Mouse (Mus musculus): ENCODE results near the gene Chst15. TPM values are rescaled to one million over a fixed set of nuclear protein-coding genes. Genes with fewer than 3 reads are reported as not detected.

The Chst15 gene
- polyA plus RNA-seq, 1 experiment from 2014 or later, result 18.3 TPM

DNA sequence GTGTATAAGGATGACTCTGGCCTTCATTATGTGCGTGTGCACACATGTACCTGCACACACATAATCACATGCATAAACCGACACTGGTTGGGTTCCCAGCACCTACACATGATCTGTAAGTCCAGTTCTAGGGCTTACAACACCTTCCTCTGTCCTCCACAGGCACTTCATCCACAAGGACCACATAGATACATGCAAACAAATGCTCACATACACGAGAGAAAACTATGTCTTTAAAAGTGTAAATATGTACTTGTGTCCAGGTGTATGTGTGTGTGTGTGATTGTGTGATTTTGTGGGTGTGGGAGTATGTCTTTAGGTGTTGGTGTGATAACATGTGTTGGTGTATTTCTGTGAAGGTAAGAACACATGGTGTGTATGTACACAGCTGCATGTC lies 40.8 kb upstream of the Chst15 start:
- WGBS, result 78% methylated on average over 3 of the region's 3 CpGs
- H3K27ac ChIP-seq (ENCODE audit: low read depth), result no peak overlapping the region
- TF ChIP-seq CTCF (IDR thresholded peaks at IDR 0.05; ENCODE audit: low read depth), result no peak

DNA sequence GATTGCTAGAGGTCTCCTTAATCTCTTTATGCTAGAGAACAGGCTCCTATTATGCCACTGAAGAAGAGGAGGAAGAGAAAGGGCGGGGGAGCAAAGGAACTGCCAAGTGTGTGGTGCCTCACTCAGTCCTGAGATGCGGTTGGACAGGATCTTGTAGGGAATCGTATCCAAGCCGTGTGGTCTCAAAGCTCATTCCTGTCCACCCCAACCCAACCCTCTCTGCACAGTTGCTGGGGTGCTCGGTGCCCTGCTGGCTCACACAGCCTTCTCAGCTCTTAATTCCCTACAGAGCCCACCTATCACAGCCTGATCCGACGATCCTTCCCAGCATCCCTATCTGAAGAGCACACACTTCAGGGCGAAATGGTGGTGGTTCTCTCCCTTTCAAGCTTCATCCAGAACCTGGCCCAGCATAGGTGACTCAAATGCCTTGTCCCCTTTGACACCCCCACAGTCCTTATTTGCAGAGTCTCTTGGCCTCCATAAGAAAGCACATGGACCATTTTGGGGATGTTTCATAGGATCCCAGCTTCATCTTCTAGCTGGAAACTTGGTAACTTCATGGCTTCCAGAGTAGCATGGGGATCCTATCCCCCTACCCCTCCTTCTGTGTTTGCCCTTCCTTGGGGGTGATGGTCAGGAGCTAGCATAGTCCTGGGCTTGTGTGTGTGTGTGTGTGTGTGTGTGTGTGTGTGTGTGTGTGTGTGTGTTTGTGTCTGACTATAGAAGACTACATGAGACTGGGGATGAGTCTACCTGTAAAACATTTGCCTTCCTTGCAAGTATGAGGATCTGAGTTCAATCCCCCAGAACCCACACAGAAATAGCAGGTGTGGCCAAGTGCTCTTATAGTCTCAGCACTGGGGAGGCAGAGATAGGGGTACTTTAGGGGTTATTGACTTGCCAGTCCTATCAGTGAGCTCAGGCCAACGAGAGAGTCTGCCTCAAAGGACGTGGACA lies 40.1 kb upstream of the Chst15 start:
- Histone ChIP-seq H3K36me3 (ENCODE audit: insufficient read depth) (no peaks in the 10 kb centered on the region), H3K27ac (ENCODE audit: low read depth) (no peak overlapping the region)

More for the DNA sequence above, 40.8 kb upstream of the Chst15 start:
- Histone ChIP-seq H3K36me3 (ENCODE audit: insufficient read depth) (no peaks in the 10 kb centered on the region), H3K27me3 (ENCODE audit: insufficient read depth, low read length) (no peaks in the 10 kb centered on the region), H3K4me1 (ENCODE audit: insufficient read depth) (no peaks in the 10 kb centered on the region), H3K9me3 (ENCODE audit: low read depth, low read length) (no peaks in the 10 kb centered on the region), H3K9ac (no peak overlapping the region), H3K4me2 (no peak overlapping the region), H3K4me3 (ENCODE audit: low read depth, low read length) (no peak overlapping the region)
- ATAC-seq (ENCODE audit: insufficient read depth) (no peak), DNase-seq (no peak)

DNA sequence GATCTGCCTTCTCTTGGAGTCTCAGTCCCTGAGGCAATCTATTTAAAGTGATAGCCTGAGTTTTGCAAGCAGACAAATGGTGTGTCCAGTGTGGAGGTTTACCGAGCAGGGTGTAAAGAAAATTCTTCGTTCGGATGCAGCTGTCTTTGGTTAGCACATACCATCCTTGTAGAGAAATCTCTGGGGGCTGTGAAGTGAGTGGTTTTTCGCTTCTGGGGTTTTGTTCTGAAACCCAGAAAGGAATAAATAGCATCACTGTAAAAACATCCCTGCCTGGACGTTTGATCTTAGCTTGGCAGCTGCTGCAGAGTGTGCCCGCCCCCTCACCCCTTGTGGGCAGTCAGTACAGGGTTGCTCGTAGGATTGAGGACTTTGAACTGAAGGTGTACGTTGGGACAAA lies 39.2 kb upstream of the Chst15 start:
- 27% methylated on average over 8 of the region's 8 CpGs for WGBS
- H3K27ac ChIP-seq (ENCODE audit: low read depth), result no peak overlapping the region
- TF ChIP-seq CTCF (IDR thresholded peaks at IDR 0.05; ENCODE audit: low read depth), result no peak
- no peak overlapping the region for H3K4me3 ChIP-seq (ENCODE audit: low read depth, low read length)
- no peaks in the 10 kb centered on the region for H3K36me3 ChIP-seq (ENCODE audit: insufficient read depth)
- H3K9ac ChIP-seq, result no peak overlapping the region
- no peak for ATAC-seq (ENCODE audit: insufficient read depth)
- H3K4me2 ChIP-seq, result no peak overlapping the region
- no peak for DNase-seq
- H3K27me3 ChIP-seq (ENCODE audit: insufficient read depth, low read length), result no peaks in the 10 kb centered on the region
- H3K4me1 ChIP-seq (ENCODE audit: insufficient read depth), result no peaks in the 10 kb centered on the region
- H3K9me3 ChIP-seq (ENCODE audit: low read depth, low read length), result no peaks in the 10 kb centered on the region

More for the DNA sequence above, 40.1 kb upstream of the Chst15 start:
- Histone ChIP-seq H3K4me2 (no peak overlapping the region), H3K9me3 (ENCODE audit: low read depth, low read length) (no peaks in the 10 kb centered on the region), H3K4me3 (ENCODE audit: low read depth, low read length) (no peak overlapping the region), H3K9ac (no peak overlapping the region), H3K27me3 (ENCODE audit: insufficient read depth, low read length) (no peaks in the 10 kb centered on the region), H3K4me1 (ENCODE audit: insufficient read depth) (no peaks in the 10 kb centered on the region)
- no peak for ATAC-seq (ENCODE audit: insufficient read depth)
- DNase-seq, result no peak
- 65% methylated on average over 10 of the region's 10 CpGs for WGBS
- no peak for TF ChIP-seq CTCF (IDR thresholded peaks at IDR 0.05; ENCODE audit: low read depth)

DNA sequence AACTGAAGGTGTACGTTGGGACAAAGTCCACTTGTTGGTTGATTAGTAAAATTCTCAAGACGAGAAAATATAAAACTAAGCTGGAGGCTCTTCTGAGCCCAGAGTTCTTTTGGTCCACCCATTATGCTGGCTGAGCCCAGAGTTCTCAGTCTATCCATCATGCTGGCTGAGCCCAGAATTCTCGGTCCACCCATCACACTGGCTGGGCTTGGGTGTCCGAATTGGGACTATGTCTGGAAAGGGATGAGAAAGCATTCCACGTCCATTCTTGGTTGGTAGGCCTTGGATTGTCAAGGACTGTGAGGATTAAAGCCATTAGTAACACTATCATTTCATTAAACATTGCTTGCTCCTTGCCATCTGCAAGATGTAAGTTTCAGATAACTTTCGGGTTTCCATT lies 38.7 kb upstream of the Chst15 start:
- ATAC-seq (ENCODE audit: insufficient read depth), result no peak
- 39% methylated on average over 6 of the region's 6 CpGs for WGBS
- Histone ChIP-seq H3K4me1 (ENCODE audit: insufficient read depth) (no peaks in the 10 kb centered on the region), H3K9me3 (ENCODE audit: low read depth, low read length) (no peaks in the 10 kb centered on the region), H3K27me3 (ENCODE audit: insufficient read depth, low read length) (no peaks in the 10 kb centered on the region), H3K36me3 (ENCODE audit: insufficient read depth) (no peaks in the 10 kb centered on the region), H3K4me3 (ENCODE audit: low read depth, low read length) (no peak overlapping the region), H3K4me2 (no peak overlapping the region), H3K27ac (ENCODE audit: low read depth) (no peak overlapping the region), H3K9ac (no peak overlapping the region)
- DNase-seq, result no peak
- TF ChIP-seq CTCF (IDR thresholded peaks at IDR 0.05; ENCODE audit: low read depth), result no peak

DNA sequence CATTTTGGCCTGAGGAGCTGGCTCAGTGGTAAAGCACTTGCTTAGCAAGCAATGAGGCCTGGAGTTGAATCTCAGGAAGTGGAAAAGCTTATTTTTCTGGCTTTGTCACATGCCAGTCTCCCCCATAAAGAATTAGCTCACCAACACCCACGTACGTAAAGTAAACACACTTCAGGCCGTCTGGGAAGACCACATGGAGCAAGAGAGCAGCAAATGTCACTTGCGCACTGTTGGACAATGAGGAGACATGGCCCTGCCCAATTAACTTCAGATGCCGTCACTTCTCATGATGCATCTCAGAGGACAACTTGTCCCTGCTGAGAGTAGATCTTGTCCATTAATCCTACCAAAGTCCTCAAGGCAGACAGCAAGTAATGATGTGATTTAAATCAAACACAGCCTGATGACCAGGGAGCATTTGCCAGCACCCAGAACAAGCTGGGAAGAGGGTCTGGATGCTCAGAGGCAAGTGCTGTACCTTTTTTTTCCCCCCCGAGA lies 32.1 kb upstream of the Chst15 start:
- H3K27me3 ChIP-seq (ENCODE audit: insufficient read depth, low read length), result no peaks in the 10 kb centered on the region
- ATAC-seq (ENCODE audit: insufficient read depth) (no peak), DNase-seq (no peak)
- H3K9me3 ChIP-seq (ENCODE audit: low read depth, low read length), result no peaks in the 10 kb centered on the region
- no peak overlapping the region for H3K4me2 ChIP-seq
- no peak overlapping the region for H3K27ac ChIP-seq (ENCODE audit: low read depth)
- no peak for TF ChIP-seq CTCF (IDR thresholded peaks at IDR 0.05; ENCODE audit: low read depth)
- 0 out of 2 replicates have a peak, but pooled peaks cover 3% of the 10 kb centered on the region for H3K4me1 ChIP-seq (ENCODE audit: insufficient read depth)
- no peaks in the 10 kb centered on the region for H3K36me3 ChIP-seq (ENCODE audit: insufficient read depth)
- WGBS, result 36% methylated on average over 6 of the region's 6 CpGs
- H3K4me3 ChIP-seq (ENCODE audit: low read depth, low read length), result no peak overlapping the region
- no peak overlapping the region for H3K9ac ChIP-seq

DNA sequence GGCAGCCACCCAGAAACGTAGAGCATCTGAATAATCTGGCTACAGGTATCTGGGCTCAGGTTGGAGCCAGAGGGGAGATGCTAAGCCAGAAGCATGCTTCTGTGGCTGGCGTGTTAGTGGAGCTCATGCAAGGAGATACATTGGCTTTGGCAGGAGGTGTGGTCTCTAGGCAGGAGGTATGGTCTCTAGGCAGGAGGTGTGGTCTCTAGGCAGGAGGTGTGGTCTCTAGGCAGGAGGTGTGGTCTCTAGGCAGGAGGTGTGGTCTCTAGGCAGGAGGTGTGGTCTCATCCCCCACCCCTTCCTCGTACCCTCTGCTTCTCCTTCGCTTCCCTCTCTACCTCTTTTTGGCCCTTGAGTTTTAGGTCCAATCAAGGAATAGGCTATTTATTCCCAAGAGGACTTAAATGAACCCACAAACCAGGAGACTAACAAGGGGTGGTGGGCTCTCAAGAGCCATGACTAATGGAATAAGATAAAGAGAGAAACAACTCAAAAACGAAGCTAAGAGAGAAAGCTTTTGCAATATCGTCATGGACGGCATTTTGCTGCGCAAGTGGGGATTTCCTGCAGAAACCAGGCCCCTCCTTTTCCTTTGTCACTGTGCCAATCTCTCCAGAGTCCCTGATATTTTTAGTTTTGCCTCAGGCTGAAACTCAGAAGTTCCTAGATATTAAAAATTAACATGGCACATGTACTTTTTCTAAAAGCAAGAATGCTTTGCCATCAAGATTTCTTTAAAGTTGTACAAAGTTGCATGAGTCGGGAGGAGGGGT lies 30.4 kb upstream of the Chst15 start:
- Histone ChIP-seq H3K4me2 (no peak overlapping the region), H3K4me3 (ENCODE audit: low read depth, low read length) (no peak overlapping the region), H3K27ac (ENCODE audit: low read depth) (no peak overlapping the region), H3K9ac (no peak overlapping the region), H3K36me3 (ENCODE audit: insufficient read depth) (no peaks in the 10 kb centered on the region), H3K9me3 (ENCODE audit: low read depth, low read length) (no peaks in the 10 kb centered on the region), H3K4me1 (ENCODE audit: insufficient read depth) (0 out of 2 replicates have a peak, but pooled peaks cover 3% of the 10 kb centered on the region), H3K27me3 (ENCODE audit: insufficient read depth, low read length) (no peaks in the 10 kb centered on the region)
- 69% methylated on average over 9 of the region's 9 CpGs for WGBS
- TF ChIP-seq CTCF (IDR thresholded peaks at IDR 0.05; ENCODE audit: low read depth), result no peak
- DNase-seq, result peak; percentile 72
- ATAC-seq (ENCODE audit: insufficient read depth), result no peak
